Mouse (Mus musculus): Measurements from ENCODE around the gene Fam71d.

- TF ChIP-seq SIN3A (IDR thresholded peaks at IDR 0.05; ENCODE audit: low read length), result no peak
- TF ChIP-seq ZMIZ1 (IDR thresholded peaks at IDR 0.05; ENCODE audit: low read depth, low read length), result no peak
- no peak for TF ChIP-seq RAD21 (IDR thresholded peaks at IDR 0.05; ENCODE audit: low read depth, low read length)
- TF ChIP-seq EP300 (IDR thresholded peaks at IDR 0.05; ENCODE audit: low read depth in 1 of 2, low read length in 2 of 2), result no peak
- no peak for TF ChIP-seq MAX (IDR thresholded peaks at IDR 0.05; ENCODE audit: low read length)
- no peak for TF ChIP-seq E2F4 (IDR thresholded peaks at IDR 0.05; ENCODE audit: borderline replicate concordance, low read depth, low read length)
Measured at GRCm38 (mm10) chr12:78685669-78686215, 5.6 kb upstream of the Fam71d start.

Measured in MEL (cell line).